Mouse (Mus musculus) cortical plate, adult 2 months (tissue): Measurements from ENCODE around the gene Gm4631. TPM values are rescaled to one million over a fixed set of nuclear protein-coding genes. Genes with fewer than 3 reads are reported as not detected.
"Not testable (repeated sequence)": the region's sequence is repeated elsewhere in the genome, so short reads cannot be mapped to it uniquely, and the experiment has no call there.

Source experiments
- H3K27ac ChIP-seq: fragments of 200-500 bp; 2 replicates; pipeline ENCODE4 v1.5.1; 2012; ENCODE audit warnings: low read length, control low read depth, inconsistent platforms; ENCODE audit not compliant: insufficient read depth
- H3K4me1 ChIP-seq: fragments of 200-500 bp; 2 replicates; pipeline ENCODE4 v1.6.1; 2011; ENCODE audit warnings: low read length; ENCODE audit not compliant: control insufficient read depth, insufficient read depth
- H3K4me3 ChIP-seq: fragments of 200-500 bp; 2 replicates; pipeline ENCODE4 v1.5.1; 2011; ENCODE audit warnings: mild to moderate bottlenecking, low read length, control low read depth; ENCODE audit not compliant: insufficient read depth
- polyA plus RNA-seq: library from polyadenylated mRNA; depleted of rRNA; stranded (reverse); fragments of >200 nt; gene quantifications from 2 replicates; pipeline ENCODE4 v1.2.3, GENCODE M21; 2012; rRNA removed

Gm4631 gene
- polyA plus RNA-seq: 29.1 and 31.4 TPM in 2 replicates

GRCm38 (mm10) chr2:175338097-175338496, at the start of gene Gm4631:
TSS of gene Gm4631 (minus strand) at chr2:175338197.
- not testable (repeated sequence) for H3K4me1 ChIP-seq

GRCm38 (mm10) chr2:175372136-175372535, 34.1 kb upstream of the Gm4631 start, which contains the start of gene Zfp968:
TSS of gene Zfp968 (plus strand) at chr2:175372436.
- not testable (repeated sequence) for H3K4me1 ChIP-seq, H3K27ac ChIP-seq, H3K4me3 ChIP-seq

More at GRCm38 (mm10) chr2:175338097-175338496, at the start of gene Gm4631:
- H3K4me3 ChIP-seq, H3K27ac ChIP-seq: not testable (repeated sequence)

- H3K4me1 ChIP-seq, H3K27ac ChIP-seq, H3K4me3 ChIP-seq: not testable (repeated sequence)
Observed at GRCm38 (mm10) chr2:175274825-175275224, 63.2 kb downstream of the Gm4631 start, which contains the start of gene Gm14440. TSS of gene Gm14440 (plus strand) at chr2:175275125.

Other genes starting within 250 kb of the Gm4631 start
- gene Gm14399, start 196.2 kb downstream of the Gm4631 start, polyA plus RNA-seq: 21.7 and 24.0 TPM in 2 replicates
- gene Gm14443, start 162.3 kb downstream of the Gm4631 start, polyA plus RNA-seq: 3.5 and 4.4 TPM in 2 replicates
- 15.1 and 16.5 TPM in 2 replicates for gene Gm14391, start 131.3 kb downstream of the Gm4631 start, polyA plus RNA-seq
- not detected in 2 replicates for gene Gm14440, start 63.1 kb downstream of the Gm4631 start, polyA plus RNA-seq
- 3.1 and 3.3 TPM in 2 replicates for gene Zfp968, start 34.2 kb upstream of the Gm4631 start, polyA plus RNA-seq
- 33.4 and 34.7 TPM in 2 replicates for gene Gm4724, start 97.6 kb upstream of the Gm4631 start, polyA plus RNA-seq
- 3.1 and 3.5 TPM in 2 replicates for gene Zfp965, start 131.8 kb upstream of the Gm4631 start, polyA plus RNA-seq